Mouse (Mus musculus): Measurements from ENCODE around the gene Klc3. TPM values are rescaled to one million over a fixed set of nuclear protein-coding genes. Genes with fewer than 3 reads are reported as not detected.

Klc3 gene
- total RNA-seq, 2 experiments from 2014 or later: 2.2 to 3.4 TPM

DNA sequence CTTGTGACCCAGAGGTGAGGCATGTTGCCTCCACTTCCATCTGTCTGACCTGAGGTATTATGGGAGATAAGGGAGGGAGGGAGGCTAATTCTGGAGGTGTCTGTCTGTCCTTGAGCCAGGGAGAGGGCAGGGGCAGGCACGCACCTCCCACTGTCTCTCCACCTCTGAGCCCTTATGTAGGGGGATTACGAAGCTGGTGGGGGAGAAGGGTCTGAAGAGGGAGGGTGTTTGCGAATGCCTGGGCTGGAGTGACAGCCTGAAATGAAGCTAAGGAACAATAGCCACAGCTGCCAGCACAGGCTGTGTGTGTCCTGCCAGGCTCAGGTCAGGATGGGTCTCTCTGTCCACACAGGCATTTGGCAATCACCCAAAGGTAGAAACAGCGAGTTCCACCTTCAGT lies 41.6 kb downstream of the Klc3 start:
- no peak for DNase-seq (ENCODE audit: extremely low spot score in 1 of 2, low spot score in 1 of 2)

DNA sequence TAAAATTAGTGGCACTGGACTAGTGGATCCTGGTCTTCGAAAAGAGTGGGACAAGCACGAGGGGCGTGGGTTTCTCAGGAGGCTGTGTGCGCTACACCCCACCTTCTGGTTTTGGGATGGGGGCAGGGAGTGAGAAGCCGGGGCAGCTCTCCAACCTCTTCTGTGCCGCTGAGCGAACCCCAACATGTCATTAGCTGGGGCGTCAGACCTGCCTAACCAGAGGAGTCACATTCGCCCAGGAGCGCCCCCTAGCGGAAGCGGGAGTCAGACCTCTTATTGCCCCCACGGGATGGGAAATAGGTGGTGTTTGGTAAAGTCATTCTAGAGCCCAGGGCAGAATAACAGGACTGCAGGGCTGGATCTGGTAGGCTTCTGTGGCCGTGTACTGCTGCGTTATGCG lies 42.2 kb downstream of the Klc3 start:
- DNase-seq (ENCODE audit: extremely low spot score in 1 of 2, low spot score in 1 of 2): peak; percentile 67 to 87

DNA sequence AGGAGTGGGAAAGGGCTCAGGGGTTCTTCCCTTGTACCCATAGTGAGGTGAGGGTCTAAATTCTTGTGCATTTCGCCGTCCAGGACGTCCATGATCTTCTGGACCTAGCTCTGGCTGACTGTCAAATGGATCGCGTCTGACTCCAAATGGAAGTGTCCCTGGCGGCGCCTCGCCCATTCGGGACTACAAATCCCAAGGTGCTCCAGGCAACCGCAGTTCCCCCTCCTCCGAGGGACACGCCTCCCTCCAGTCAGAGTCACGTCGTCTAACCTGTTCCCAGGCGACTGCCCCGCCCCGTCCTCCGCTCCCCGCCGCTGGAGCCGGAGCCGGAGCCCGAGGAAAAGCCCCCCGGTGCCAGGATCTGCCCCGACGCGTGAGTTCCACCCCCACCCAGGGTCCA lies 43.0 kb downstream of the Klc3 start:
- DNase-seq (ENCODE audit: extremely low spot score in 1 of 2, low spot score in 1 of 2): peak; percentile 71 to 72

DNA sequence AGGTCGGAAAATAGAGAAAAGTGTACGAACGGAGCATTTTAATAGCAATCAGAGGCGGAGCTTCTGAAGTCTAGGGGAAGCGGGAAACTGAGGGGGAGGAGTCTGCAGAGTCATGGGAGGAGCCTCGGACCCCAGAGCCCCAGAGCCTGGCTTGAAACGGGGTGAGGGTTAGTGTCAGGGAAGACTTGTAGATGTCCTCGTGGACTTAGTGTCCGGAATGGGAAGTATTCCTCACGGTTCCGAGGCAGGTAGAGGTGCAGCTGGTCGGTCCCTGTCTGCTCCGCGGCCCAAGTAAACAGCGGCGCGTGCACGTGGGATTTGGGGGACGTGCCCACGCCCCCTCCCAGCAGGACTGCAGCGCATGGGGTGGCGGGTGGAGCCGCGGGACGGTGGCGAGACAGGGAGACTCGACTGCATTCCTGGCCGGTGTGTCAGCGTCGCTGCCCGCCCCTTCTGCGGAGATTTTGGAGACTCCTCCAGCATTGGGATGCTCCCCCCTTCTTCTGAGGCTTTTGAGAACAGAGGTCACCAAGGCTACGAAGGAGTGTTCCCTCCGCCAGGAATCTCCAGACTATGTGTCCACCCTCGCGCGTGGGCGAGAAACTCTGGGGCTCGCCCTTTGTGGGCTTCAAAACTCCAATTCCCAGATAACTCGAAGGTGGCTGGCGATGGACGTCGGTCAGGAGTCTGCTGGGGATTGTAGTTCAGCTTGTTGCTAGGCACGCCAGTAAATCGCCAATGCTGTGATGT lies 43.8 kb downstream of the Klc3 start:
- DNase-seq (ENCODE audit: extremely low spot score in 1 of 2, low spot score in 1 of 2): peak; percentile 37 to 53

DNA sequence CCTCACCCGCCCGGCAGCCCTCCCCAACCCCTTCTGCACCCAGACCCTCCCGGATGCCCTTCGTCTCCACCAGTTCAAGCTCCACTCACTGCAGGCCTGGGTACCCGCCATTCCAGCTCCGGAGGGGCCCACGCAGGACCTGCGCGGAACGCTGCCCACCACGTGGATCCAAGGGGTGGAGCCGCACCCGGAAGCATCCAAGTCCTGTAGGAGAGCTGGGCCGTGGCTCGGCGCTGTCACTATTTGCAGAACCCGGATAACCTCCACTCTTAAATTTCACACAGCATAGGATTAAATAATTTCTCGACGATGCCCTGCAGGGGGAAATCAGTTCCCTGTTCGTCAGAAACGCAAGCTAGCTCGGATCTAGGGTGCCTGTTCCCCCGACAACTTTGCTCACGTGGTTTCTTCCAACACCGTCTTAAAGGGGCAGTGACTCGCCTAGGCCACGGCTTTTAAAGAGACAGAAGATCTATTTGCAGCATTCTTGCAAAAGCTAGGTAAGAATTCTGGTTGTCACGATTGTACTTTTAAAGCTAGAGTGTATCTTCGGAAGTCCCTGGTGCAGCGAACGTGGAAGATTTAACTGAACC lies 44.5 kb downstream of the Klc3 start, which contains the start of the genes Cd3eap and Ppp1r13l:
Gene Cd3eap (minus strand): TSS at position 185 of the 593 bp plus-strand sequence.
Gene Ppp1r13l (plus strand): TSS at position 451 of the 593 bp plus-strand sequence.
- peak; percentile 80 to 87 for DNase-seq (ENCODE audit: extremely low spot score in 1 of 2, low spot score in 1 of 2)

DNA sequence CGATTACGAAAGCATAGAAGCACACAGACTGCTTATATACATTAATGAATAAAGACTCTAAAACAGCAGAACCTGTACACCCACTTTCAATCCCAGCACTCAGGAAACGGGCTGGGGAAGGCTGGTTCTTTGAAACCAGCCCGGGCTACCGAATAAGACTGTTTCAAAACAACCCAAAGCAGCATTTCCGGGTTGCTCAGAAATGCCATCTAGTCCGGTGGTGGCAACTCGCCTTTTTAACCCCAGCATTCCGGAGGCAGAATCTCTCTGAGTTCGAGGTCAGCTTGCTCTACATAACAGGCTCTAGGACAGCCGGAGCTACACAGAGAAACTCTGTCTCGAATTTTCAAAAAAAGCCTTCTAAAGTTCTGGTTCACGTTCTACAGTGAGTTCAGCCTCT lies 45.3 kb downstream of the Klc3 start:
- DNase-seq (ENCODE audit: extremely low spot score in 1 of 2, low spot score in 1 of 2): no peak

DNA sequence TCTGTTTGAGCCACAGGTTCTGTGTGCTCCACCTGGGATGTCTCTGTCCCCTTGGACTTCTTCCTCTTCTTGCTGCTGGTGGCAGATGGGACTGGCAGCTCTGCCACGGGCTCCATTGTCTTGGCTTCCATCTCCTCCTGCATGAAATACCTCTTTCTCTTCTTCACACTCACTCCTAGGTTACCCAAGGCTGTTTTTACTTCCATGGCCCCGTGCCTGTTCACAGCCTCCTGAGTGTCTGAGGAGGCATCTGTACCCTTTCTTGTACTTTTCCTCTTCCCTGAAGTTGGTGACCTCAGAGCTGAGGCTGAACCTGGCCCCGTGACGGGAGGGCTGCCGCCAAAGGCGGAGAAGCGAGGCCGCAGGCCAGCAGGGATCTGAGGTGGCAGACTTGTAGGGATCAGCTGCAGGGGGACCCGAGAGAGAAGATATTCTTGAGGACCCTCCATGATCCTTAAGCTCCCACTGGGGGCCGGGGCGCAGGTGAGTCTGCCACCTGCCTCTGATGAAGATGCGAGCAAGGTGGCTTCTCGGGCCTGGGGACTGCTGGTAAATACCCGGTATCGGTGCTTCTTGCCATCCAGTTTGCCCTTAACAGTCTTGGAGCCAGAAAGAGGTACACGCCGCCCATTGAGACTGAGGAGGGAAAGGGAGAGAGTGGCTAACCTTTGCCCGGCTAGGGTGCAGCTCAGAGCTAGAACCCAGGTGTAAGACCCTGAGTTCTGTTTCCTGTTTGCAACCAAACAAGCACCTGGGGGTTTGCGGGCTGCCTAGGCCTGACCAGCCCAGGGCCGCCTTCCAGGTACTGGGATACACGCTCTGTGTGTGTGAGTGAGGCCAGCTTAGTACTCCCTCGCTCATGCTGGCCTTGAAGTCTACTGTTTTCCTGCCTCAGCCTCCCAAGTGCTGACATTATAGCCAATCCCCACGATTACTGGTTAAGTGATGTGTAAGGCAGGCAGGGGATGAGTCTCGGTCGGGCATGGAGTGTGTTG lies 46.2 kb downstream of the Klc3 start:
- no peak for DNase-seq (ENCODE audit: extremely low spot score in 1 of 2, low spot score in 1 of 2)

DNA sequence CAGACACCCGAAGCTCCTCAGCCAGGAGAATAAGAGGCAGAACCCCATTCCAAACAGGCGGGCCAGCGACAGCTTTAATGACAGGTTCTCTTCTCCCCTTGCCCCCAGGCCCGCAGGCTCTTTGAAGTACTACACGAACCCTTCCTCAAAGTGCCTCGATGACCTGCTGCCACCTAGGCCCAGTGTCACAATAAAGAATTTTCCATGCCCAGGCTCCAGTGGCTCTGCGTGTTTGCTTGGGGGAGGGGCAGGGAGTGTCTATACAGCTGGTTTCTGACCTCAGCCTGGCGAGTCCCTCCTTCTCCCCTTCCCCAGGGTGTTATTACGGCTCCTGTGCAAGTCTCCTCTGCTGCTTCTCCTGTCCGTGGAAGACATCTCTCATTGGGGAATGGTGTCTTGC lies 47.6 kb downstream of the Klc3 start:
- DNase-seq (ENCODE audit: extremely low spot score in 1 of 2, low spot score in 1 of 2): no peak

DNA sequence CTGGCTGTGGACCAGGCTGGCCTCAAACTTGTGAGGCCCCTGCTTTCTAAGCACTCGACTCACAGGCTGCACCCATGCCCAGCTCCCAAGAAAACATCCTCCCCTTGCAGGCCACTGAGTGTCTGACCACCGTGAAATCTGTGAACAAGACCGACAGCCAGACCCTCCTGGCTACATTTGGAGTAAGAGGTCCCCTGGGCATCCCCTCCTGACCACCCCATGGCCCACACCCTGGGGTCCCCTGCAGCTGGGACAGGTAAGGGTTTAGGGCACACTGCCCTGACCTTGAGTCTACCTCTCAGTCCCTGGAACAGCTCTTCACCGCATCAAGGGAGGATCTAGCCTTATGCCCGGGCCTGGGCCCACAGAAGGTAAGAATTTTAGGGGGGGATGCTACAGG lies 48.9 kb downstream of the Klc3 start:
- no peak for DNase-seq (ENCODE audit: extremely low spot score in 1 of 2, low spot score in 1 of 2)

DNA sequence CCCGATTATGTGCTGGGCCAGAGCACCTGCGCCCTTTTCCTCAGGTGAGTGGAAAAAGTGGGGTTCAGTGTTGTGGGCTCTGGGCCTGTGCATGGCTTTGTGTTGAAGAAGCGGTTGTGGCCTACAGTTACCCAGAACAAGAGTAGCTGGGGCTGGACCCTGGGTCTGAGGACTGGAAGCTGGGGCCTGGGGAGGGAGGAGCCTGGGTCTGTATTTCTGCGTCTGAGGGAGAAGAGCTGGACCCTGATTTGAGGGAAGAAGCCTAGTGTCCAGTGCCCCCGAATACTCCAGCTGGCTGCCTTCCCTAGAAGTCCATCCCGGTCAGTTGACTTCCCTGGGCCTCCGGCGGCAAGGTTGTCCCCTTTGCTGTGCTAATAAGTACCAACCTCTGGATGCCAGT lies 53.7 kb downstream of the Klc3 start:
- DNase-seq (ENCODE audit: extremely low spot score in 1 of 2, low spot score in 1 of 2): no peak

DNA sequence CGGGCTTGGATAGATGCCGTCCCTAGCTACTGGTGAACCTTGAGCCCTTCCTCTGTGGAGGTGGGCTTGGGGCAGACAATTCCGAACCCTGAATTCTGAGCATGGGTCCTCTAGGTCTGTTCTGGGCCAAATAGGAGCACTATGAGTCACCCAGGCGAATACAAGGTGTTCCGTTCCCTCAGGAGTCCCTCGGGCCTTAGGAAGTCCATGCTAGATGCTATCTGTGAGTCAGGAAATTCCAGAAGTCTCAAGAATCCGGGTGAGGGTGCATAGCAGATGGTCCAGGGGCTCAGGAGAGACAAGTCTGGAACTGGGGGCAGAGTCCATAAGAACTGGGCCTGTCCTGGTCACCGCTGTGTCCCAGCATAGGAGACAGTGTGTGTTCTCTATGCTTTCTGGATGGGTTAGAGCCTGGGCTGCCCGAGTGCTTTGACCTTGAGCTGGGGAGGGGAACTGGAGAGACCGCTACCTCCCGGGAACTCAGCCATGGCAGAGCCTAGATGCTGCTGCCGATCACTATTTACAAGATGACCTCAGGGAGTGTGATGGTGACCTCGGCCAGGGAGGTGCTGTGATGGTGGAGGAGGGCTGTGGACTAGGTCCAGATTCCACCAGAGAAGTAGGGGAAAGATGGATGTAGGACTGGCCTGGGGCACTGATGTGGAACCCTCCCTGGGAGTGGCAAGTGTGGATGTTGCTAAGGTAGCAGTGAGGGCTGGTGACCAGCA lies 54.6 kb downstream of the Klc3 start:
- no peak for DNase-seq (ENCODE audit: extremely low spot score in 1 of 2, low spot score in 1 of 2)

DNA sequence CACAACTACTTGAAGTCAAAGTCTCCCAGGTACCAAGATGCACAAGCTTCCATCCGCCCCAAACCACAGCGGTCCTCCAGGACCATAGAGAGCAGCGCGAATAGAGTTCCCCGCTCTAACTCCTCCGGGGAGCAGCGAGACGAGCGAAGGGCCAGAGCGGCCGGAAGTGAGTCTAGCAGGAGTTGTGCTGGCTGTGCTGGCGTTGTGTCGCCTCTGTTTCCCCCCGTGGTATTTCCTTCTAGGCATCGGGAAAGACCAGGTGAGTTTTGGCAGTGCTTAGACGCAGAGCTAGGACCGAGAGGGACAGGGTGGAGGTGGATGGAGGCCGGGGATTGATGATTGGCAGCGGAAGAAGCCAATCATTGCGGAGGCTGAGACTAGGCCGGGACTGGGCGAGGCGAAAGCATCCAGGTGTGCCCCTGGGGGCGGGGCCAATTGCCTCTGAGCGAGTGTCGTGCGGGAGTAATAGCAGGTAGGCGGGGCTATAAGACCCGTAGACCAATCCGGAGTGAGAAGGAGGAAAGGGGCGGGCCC lies 58.9 kb downstream of the Klc3 start:
- DNase-seq (ENCODE audit: extremely low spot score in 1 of 2, low spot score in 1 of 2): peak; percentile 84 to 88

Small RNA genes lying within 50 kb of the gene (microRNA-seq; reads per million reads assigned to microRNA genes)
- gene Mir343: 0 reads per million in 2 experiments

Other genes starting within 250 kb of the Klc3 start
- under 1 TPM; 0.37 to 0.77 TPM for gene Gipr, start 238.0 kb downstream of the Klc3 start, total RNA-seq (2021)
- 100 to 1,000 TPM; 157 to 164 TPM for gene Eml2, start 227.7 kb downstream of the Klc3 start, total RNA-seq (2021)
- gene Gpr4, start 191.6 kb downstream of the Klc3 start, total RNA-seq (2021): 1 to 10 TPM; 2.2 to 2.5 TPM
- 10 to 100 TPM; 36.5 to 41.5 TPM for gene Opa3, start 175.8 kb downstream of the Klc3 start, total RNA-seq (2021)
- gene Vasp, start 132.3 kb downstream of the Klc3 start, total RNA-seq (2021): 10 to 100 TPM; 15.2 to 16.3 TPM
- gene Ppm1n, start 124.0 kb downstream of the Klc3 start, total RNA-seq (2021): not detected
- gene Rtn2, start 121.5 kb downstream of the Klc3 start, total RNA-seq (2021): 10 to 100 TPM; 85.9 to 96.3 TPM
- 1 to 10 TPM; 5.2 to 9.8 TPM for gene Fosb, start 94.1 kb downstream of the Klc3 start, total RNA-seq (2021)
- 10 to 100 TPM; 37.8 to 39.1 TPM for gene Ercc1, start 59.3 kb downstream of the Klc3 start, total RNA-seq (2021)
- 10 to 100 TPM; 17.7 to 18.3 TPM for gene Cd3eap, start 44.6 kb downstream of the Klc3 start, total RNA-seq (2021)
- gene Ppp1r13l, start 44.4 kb downstream of the Klc3 start, total RNA-seq (2021): 1 to 10 TPM; 4.5 to 4.8 TPM
- gene Ercc2, start 22.1 kb downstream of the Klc3 start, total RNA-seq (2021): 10 to 100 TPM; 34.5 to 34.9 TPM
- gene Ckm, start 672 bp upstream of the Klc3 start, total RNA-seq (2021): not detected
- 100 to 1,000 TPM in 1 of 2 experiments, 10 to 100 TPM in 1; 92.8 to 105 TPM for gene Mark4, start 54.7 kb upstream of the Klc3 start, total RNA-seq (2021)
- gene Exoc3l2, start 59.2 kb upstream of the Klc3 start, total RNA-seq (2021): under 1 TPM; 0.37 to 0.38 TPM
- 1 to 10 TPM; 6.0 to 7.1 TPM for gene Bloc1s3, start 104.3 kb upstream of the Klc3 start, total RNA-seq (2021)
- gene Trappc6a, start 104.3 kb upstream of the Klc3 start, total RNA-seq (2021): 10 to 100 TPM; 20.1 to 21.1 TPM
- under 1 TPM; 0.49 to 0.66 TPM for gene Nkpd1, start 113.7 kb upstream of the Klc3 start, total RNA-seq (2021)
- 100 to 1,000 TPM; 103 to 112 TPM for gene Ppp1r37, start 159.0 kb upstream of the Klc3 start, total RNA-seq (2021)
- gene Zfp296, start 173.2 kb upstream of the Klc3 start, total RNA-seq (2021): 1 to 10 TPM in 1 of 2 experiments, under 1 TPM in 1; 0.30 to 1.0 TPM
- 10 to 100 TPM; 38.0 to 40.7 TPM for gene Gemin7, start 173.5 kb upstream of the Klc3 start, total RNA-seq (2021)
- gene Clasrp, start 200.4 kb upstream of the Klc3 start, total RNA-seq (2021): 10 to 100 TPM; 70.6 to 94.5 TPM
- 10 to 100 TPM in 1 of 2 experiments, 1 to 10 TPM in 1; 9.4 to 10.4 TPM for gene Relb, start 225.3 kb upstream of the Klc3 start, total RNA-seq (2021)